Mouse (Mus musculus): Measurements from ENCODE around the gene Leap2.

- TF ChIP-seq CTCF (IDR thresholded peaks at IDR 0.05; ENCODE audit: low read depth) (no peak), EP300 (IDR thresholded peaks at IDR 0.05; ENCODE audit: low read depth) (peak; percentile 66)
Observed at GRCm38 (mm10) chr11:53431347-53432056, 8.5 kb upstream of the Leap2 start.

All from liver, postnatal 0 days (tissue).